Mouse (Mus musculus): ENCODE measurements around the gene Ceacam9. TPM values are rescaled to one million over a fixed set of nuclear protein-coding genes. Genes with fewer than 3 reads are reported as not detected.

Ceacam9 gene
- polyA plus RNA-seq, 1 experiment from 2014 or later = not detected

GRCm38 (mm10) chr7:16730791-16731190, 9.1 kb downstream of the Ceacam9 start:
- Histone ChIP-seq H3K4me3 (ENCODE audit: low read depth, low read length) (no peak overlapping the region), H3K27me3 (ENCODE audit: control insufficient read depth, insufficient read depth, low read length) (no peaks in the 10 kb centered on the region), H3K9me3 (replicated peaks; ENCODE audit: control insufficient read depth, low read length) (no peaks in the 10 kb centered on the region), H3K4me1 (ENCODE audit: control insufficient read depth, insufficient read depth, low read length) (peaks cover 7% of the 10 kb centered on the region; the same call in 1 of the 2 replicates), H3K4me2 (no peak overlapping the region), H3K9ac (ENCODE audit: low read depth, low read length) (no peak overlapping the region), H3K36me3 (ENCODE audit: control insufficient read depth, insufficient read depth, low read length) (no peaks in the 10 kb centered on the region), H3K27ac (ENCODE audit: low read depth, low read length) (no peak overlapping the region)
- 87% methylated on average over 5 of the region's 6 CpGs for WGBS (ENCODE audit: insufficient replicate concordance)
- ATAC-seq (replicated peaks; ENCODE audit: insufficient number of reproducible peaks, low FRiP score, low TSS enrichment) = no peak

DNA sequence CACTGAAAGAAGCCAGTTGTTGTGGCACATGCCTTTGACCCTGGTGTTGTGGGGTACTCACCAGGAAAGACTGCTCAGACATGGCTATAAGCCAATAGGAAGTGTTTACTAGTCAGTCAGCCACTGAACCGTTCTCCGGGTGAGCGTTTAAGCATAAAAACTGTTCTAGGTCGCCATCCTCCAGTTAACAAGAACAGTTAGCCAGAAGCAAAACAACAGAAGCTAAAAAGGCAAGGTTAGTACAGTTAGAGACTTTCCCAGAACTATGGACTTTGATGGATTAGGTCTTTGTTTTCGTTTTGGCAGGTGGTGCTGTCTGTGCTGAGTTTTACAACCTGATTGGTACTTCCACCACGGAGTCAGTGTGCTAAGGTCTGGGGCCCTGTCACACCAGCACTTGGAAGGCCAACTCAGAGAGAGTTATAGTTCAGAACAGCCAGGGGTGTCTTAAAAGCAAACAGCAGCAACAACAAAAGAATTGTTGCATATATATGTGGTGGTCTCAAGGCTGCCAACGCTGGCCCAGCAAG, 10.2 kb downstream of the Ceacam9 start:
- no peak overlapping the region for H3K4me3 ChIP-seq (ENCODE audit: low read depth, low read length)
- no peaks in the 10 kb centered on the region for H3K27me3 ChIP-seq (ENCODE audit: control insufficient read depth, insufficient read depth, low read length)
- H3K9me3 ChIP-seq (replicated peaks; ENCODE audit: control insufficient read depth, low read length) = no peaks in the 10 kb centered on the region
- no peak overlapping the region for H3K27ac ChIP-seq (ENCODE audit: low read depth, low read length)
- peaks cover 7% of the 10 kb centered on the region; the same call in 1 of the 2 replicates for H3K4me1 ChIP-seq (ENCODE audit: control insufficient read depth, insufficient read depth, low read length)
- no peaks in the 10 kb centered on the region for H3K36me3 ChIP-seq (ENCODE audit: control insufficient read depth, insufficient read depth, low read length)
- no peak for ATAC-seq (replicated peaks; ENCODE audit: insufficient number of reproducible peaks, low FRiP score, low TSS enrichment)
- no peak overlapping the region for H3K4me2 ChIP-seq
- no peak overlapping the region for H3K9ac ChIP-seq (ENCODE audit: low read depth, low read length)
- 73% methylated on average over 7 of the region's 7 CpGs for WGBS (ENCODE audit: insufficient replicate concordance)

- Histone ChIP-seq H3K4me2 (peak overlapping the region; percentile 88), H3K27me3 (ENCODE audit: control insufficient read depth, insufficient read depth, low read length) (no peaks in the 10 kb centered on the region), H3K4me3 (ENCODE audit: low read depth, low read length) (peak overlapping the region; percentile 69), H3K36me3 (ENCODE audit: control insufficient read depth, insufficient read depth, low read length) (no peaks in the 10 kb centered on the region), H3K9me3 (replicated peaks; ENCODE audit: control insufficient read depth, low read length) (no peaks in the 10 kb centered on the region), H3K4me1 (ENCODE audit: control insufficient read depth, insufficient read depth, low read length) (peaks cover 8% of the 10 kb centered on the region), H3K9ac (ENCODE audit: low read depth, low read length) (peak overlapping the region; percentile 34; the same call in 1 of the 2 replicates), H3K27ac (ENCODE audit: low read depth, low read length) (no peak overlapping the region)
- 42% methylated on average over 10 of the region's 10 CpGs for WGBS (ENCODE audit: insufficient replicate concordance)
- ATAC-seq (replicated peaks; ENCODE audit: insufficient number of reproducible peaks, low FRiP score, low TSS enrichment) = peak; percentile 10; the same call in 1 of the 2 replicates
Observed at GRCm38 (mm10) chr7:16737606-16738072, 15.9 kb downstream of the Ceacam9 start.

DNA sequence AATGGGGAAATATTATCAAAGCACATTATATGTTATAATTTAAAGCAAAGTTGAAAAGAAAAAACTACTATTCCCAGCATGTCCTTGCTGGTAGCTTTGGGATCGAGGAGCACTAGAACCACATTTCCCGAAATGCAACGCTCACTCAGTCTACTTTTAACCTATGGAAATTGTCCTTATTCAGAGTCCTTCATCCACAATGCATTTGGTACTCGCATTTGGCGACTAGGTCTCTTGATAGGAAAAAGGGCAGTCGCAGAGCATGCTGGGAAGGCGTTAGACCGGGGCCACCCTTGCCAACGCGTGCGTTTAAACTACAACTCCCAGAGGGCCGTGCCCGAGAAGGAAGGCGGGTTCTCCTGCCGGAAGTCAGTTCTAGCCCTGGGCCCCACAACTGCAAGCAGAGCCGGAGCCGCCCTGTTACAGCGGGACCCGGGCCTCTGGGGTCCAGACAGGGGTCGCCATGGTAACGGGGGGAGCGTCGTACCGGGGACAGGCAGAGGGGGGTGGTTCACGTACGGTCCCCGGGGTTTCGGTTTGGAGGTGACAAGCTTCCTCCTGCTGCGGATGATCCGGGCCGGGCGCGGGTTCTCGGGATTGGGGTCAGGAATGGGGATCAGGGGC, 16.5 kb downstream of the Ceacam9 start, which contains the start of gene Ap2s1:
TSS of gene Ap2s1 (plus strand) at position 338 of the 624 bp plus-strand sequence.
- Histone ChIP-seq H3K27me3 (ENCODE audit: control insufficient read depth, insufficient read depth, low read length) (no peaks in the 10 kb centered on the region), H3K4me3 (ENCODE audit: low read depth, low read length) (peak within 1 kb of the TSS; percentile 69), H3K4me1 (ENCODE audit: control insufficient read depth, insufficient read depth, low read length) (peaks cover 8% of the 10 kb centered on the region), H3K9me3 (replicated peaks; ENCODE audit: control insufficient read depth, low read length) (no peaks in the 10 kb centered on the region), H3K4me2 (peak within 1 kb of the TSS; percentile 88), H3K27ac (ENCODE audit: low read depth, low read length) (no peak within 1 kb of the TSS), H3K36me3 (ENCODE audit: control insufficient read depth, insufficient read depth, low read length) (no peaks in the 10 kb centered on the region), H3K9ac (ENCODE audit: low read depth, low read length) (peak within 1 kb of the TSS; percentile 74)
- 1% methylated on average over 34 of the region's 34 CpGs for WGBS (ENCODE audit: insufficient replicate concordance)
- ATAC-seq (replicated peaks; ENCODE audit: insufficient number of reproducible peaks, low FRiP score, low TSS enrichment) = peak; percentile 90

GRCm38 (mm10) chr7:16739056-16739604, 17.4 kb downstream of the Ceacam9 start:
- Histone ChIP-seq H3K9ac (ENCODE audit: low read depth, low read length) (peak overlapping the region; percentile 74), H3K4me1 (ENCODE audit: control insufficient read depth, insufficient read depth, low read length) (peaks cover 10% of the 10 kb centered on the region), H3K9me3 (replicated peaks; ENCODE audit: control insufficient read depth, low read length) (no peaks in the 10 kb centered on the region), H3K4me3 (ENCODE audit: low read depth, low read length) (peak overlapping the region; percentile 69), H3K36me3 (ENCODE audit: control insufficient read depth, insufficient read depth, low read length) (no peaks in the 10 kb centered on the region), H3K4me2 (peak overlapping the region; percentile 88), H3K27ac (ENCODE audit: low read depth, low read length) (no peak overlapping the region), H3K27me3 (ENCODE audit: control insufficient read depth, insufficient read depth, low read length) (no peaks in the 10 kb centered on the region)
- no peak for ATAC-seq (replicated peaks; ENCODE audit: insufficient number of reproducible peaks, low FRiP score, low TSS enrichment)
- 56% methylated on average over 10 of the region's 10 CpGs for WGBS (ENCODE audit: insufficient replicate concordance)

DNA sequence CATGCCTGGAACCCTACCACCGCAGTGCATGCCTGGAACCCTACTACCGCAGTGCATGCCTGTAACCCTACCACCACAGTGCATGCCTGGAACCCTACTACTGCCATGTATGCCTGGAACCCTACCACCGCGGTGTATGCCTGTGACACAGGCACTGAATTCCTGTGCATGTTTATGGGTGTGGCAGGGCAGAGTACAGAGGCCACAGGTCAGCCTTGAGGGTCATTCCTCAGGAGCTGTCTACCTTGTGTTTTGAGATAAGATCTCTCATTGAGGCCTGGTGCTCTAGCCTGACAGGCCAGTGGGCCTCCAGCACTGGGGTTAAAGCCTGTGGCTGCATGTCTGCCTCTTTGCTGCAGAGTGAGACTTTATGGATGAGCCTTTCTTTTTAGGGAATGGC, 23.6 kb downstream of the Ceacam9 start:
- Histone ChIP-seq H3K4me3 (ENCODE audit: low read depth, low read length) (no peak overlapping the region), H3K36me3 (ENCODE audit: control insufficient read depth, insufficient read depth, low read length) (peaks cover 17% of the 10 kb centered on the region), H3K9ac (ENCODE audit: low read depth, low read length) (no peak overlapping the region), H3K27me3 (ENCODE audit: control insufficient read depth, insufficient read depth, low read length) (no peaks in the 10 kb centered on the region), H3K4me2 (no peak overlapping the region), H3K4me1 (ENCODE audit: control insufficient read depth, insufficient read depth, low read length) (peaks cover 5% of the 10 kb centered on the region; the same call in 1 of the 2 replicates), H3K27ac (ENCODE audit: low read depth, low read length) (no peak overlapping the region), H3K9me3 (replicated peaks; ENCODE audit: control insufficient read depth, low read length) (no peaks in the 10 kb centered on the region)
- ATAC-seq (replicated peaks; ENCODE audit: insufficient number of reproducible peaks, low FRiP score, low TSS enrichment) = no peak
- 90% methylated on average over 4 of the region's 4 CpGs for WGBS (ENCODE audit: insufficient replicate concordance)

DNA sequence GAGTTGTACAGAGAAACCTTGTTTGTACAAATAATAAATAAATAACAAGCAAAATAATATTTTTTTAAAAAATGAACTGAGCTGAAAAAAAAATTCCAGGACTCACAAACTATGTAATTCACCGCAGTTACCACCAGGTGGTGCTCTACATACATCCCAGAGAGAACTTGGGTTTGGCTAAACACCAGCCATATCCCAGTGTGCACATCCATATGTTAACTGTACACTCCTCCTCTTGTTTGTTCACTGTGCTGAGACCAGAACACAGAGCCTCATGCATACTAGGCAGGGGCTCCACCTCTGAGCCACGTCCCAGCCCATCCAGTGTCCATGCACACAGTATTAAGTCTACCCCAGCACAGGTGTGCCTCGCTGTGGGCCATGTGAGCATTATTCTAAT, 24.4 kb downstream of the Ceacam9 start:
- Histone ChIP-seq H3K9ac (ENCODE audit: low read depth, low read length) (no peak overlapping the region), H3K4me1 (ENCODE audit: control insufficient read depth, insufficient read depth, low read length) (peaks cover 5% of the 10 kb centered on the region; the same call in 1 of the 2 replicates), H3K4me2 (no peak overlapping the region), H3K36me3 (ENCODE audit: control insufficient read depth, insufficient read depth, low read length) (peaks cover 17% of the 10 kb centered on the region), H3K27ac (ENCODE audit: low read depth, low read length) (no peak overlapping the region), H3K4me3 (ENCODE audit: low read depth, low read length) (no peak overlapping the region), H3K27me3 (ENCODE audit: control insufficient read depth, insufficient read depth, low read length) (no peaks in the 10 kb centered on the region), H3K9me3 (replicated peaks; ENCODE audit: control insufficient read depth, low read length) (no peaks in the 10 kb centered on the region)
- ATAC-seq (replicated peaks; ENCODE audit: insufficient number of reproducible peaks, low FRiP score, low TSS enrichment) = no peak
- 55% methylated on average over 3 of the region's 3 CpGs for WGBS (ENCODE audit: insufficient replicate concordance)

- 0 out of 2 replicates have a peak overlapping the region, but pooled peaks have one; percentile 28 for H3K9ac ChIP-seq (ENCODE audit: low read depth, low read length)
- no peak for ATAC-seq (replicated peaks; ENCODE audit: insufficient number of reproducible peaks, low FRiP score, low TSS enrichment)
- H3K4me2 ChIP-seq = no peak overlapping the region
- H3K27me3 ChIP-seq (ENCODE audit: control insufficient read depth, insufficient read depth, low read length) = no peaks in the 10 kb centered on the region
- no peak overlapping the region for H3K4me3 ChIP-seq (ENCODE audit: low read depth, low read length)
- 82% methylated on average over 6 of the region's 6 CpGs for WGBS (ENCODE audit: insufficient replicate concordance)
- no peak overlapping the region for H3K27ac ChIP-seq (ENCODE audit: low read depth, low read length)
- H3K36me3 ChIP-seq (ENCODE audit: control insufficient read depth, insufficient read depth, low read length) = peaks cover 17% of the 10 kb centered on the region
- peaks cover 5% of the 10 kb centered on the region; the same call in 1 of the 2 replicates for H3K4me1 ChIP-seq (ENCODE audit: control insufficient read depth, insufficient read depth, low read length)
- H3K9me3 ChIP-seq (replicated peaks; ENCODE audit: control insufficient read depth, low read length) = no peaks in the 10 kb centered on the region
Observed at GRCm38 (mm10) chr7:16747656-16748055, 25.9 kb downstream of the Ceacam9 start.
